Mouse (Mus musculus) kidney, adult 2 months (tissue): ENCODE results near the gene Kcnj1.

Experiments
- CTCF ChIP-seq: fragments of 200-500 bp; conservative IDR thresholded peaks from 2 replicates; pipeline ENCODE4 v1.5.1; 2011; ENCODE audit warnings: low read depth, mild to moderate bottlenecking, control low read depth, low read length, moderate library complexity, mixed read lengths; ENCODE audit not compliant: insufficient read depth, insufficient read length
- POLR2A ChIP-seq: fragments of 200-500 bp; IDR thresholded peaks from one replicate; pipeline ENCODE4 v1.6.1; 2011; ENCODE audit warnings: low read depth, low read length, control low read depth

DNA sequence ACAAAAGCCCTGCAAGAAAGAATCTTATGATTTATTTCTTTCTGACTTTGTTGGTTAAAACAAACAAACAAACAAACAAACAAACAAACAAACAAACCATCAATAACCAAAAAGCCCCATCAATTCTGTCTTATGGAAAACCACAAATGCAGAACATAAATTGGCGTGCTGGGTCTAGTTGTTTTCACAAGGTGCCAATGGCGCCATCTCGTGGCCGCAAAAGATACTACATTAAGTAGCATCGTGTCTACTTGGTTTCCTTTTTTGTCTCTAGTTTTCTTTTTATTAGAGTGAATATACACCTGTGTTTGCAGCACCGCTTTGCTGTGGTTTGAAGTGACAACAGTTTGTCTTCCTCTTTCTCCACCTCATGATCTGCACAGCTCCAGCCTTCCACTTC lies 22.0 kb upstream of the Kcnj1 start:
- no peak for TF ChIP-seq POLR2A
- TF ChIP-seq CTCF, result peak; percentile 83
